Mouse (Mus musculus): Measurements from ENCODE around the gene Tmem56.

Tmem56 gene

DNA sequence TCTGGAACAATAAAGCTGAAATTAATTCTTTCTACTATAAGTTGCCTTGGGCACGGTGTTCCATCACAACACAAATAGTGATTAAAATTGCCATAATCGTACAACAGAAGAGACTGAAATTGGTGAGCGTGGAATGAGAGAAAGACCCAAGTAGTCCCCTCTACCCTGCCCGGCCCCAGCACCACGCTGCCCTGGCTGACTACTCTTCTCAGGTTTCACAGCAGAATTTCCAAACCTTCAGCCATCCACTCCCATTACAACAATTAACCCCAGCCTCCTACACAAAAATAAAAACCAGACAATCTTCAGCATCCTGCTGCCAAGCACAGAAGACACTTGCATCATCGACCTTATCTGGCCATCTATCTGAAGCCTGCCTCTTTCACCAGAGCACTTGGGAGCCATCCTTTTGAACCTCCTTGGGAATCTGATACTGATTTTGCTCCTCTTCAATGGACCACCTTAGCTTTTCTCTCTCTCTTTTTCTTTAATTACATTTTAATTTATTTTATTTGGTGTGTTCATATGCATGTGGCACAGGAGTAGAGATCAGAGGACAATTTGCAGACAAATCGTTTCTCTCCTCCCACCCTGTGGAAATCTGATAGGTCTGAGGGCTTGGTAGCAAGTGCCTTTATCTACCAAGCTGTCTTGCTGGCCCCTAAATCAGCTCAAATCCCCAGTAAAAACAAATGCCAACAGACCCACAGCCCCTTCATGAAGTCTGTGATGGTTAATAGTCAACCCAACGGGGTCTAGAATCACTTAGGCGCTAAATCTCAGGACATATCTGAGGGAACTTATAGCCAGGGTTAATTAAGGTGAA, 40.6 kb downstream of the Tmem56 start:
- in situ Hi-C loops (cut with MseI, MboI): no loop called here

DNA sequence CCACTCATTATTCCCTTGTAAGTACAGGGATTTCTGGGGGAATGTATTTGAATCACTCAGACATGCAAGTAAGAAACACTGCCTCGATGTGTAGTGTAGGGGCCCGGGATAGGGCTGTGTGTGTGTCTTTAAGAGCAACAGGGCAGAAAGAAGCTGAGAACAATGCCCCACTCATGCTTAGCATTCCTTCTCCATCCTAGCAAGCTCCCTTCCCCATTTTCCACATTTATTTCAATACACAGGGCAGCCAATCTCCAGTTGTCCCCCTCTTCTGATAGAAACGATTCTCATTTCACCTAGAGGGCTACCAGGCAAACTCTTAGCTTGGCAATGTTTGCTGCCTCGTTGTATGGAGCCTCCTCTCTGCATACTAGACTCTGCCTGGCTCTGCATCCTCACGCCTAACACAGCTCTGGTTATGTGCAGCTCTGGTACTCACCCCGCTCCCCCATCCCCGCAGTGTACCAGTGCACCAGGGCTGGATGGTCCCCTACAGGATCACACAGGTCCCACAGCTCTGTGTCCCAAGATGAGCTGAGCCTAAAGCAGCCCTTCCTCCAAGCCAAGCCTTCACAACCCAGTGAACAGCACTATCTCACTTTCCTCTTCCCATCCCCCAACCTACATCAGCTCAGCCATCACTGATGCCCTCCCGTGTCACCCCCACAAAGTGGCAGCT, 42.4 kb downstream of the Tmem56 start:
- in situ Hi-C loops (cut with MseI, MboI): no loop called here

DNA sequence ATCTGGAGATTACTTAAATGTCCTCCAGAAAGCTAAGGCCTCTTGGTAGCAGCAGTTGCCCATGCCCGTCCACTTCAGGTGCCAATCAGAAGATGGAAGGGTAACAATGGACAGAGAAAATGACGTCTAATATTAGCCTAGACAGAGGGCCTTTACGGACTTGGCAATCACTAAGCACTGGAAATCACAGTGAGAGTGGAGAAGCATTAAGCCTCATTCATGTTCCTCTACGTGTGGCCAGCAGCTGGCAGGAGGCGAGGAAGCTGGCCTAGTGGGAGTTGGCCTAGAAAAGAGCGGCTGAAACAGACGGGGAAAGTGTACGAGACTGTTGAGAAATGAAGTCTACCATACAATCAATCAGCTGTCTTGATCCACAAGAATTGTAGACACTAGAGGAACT, 43.8 kb downstream of the Tmem56 start:
- in situ Hi-C loops (cut with MseI, MboI): no loop called here

DNA sequence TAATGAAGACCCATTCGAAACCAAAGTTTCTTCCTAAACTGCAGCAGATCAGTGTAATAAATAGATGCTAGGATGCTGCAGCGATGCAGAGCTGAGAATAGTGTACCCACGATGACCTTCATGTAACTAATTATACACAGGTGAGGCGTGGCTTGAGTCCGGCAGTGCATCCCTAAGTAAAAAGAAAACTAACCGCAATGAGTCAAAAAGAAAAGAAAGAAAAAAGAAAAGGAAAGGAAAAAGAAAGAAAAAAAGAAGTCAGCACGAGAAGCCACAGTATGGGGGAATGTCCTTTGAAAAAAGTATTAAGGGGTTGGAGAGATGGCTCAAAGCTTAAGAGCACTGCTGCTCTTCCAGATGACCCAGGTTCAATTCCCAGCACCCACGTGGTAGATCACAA, 58.1 kb downstream of the Tmem56 start:
- in situ Hi-C loops (cut with MseI, MboI): no loop called here

DNA sequence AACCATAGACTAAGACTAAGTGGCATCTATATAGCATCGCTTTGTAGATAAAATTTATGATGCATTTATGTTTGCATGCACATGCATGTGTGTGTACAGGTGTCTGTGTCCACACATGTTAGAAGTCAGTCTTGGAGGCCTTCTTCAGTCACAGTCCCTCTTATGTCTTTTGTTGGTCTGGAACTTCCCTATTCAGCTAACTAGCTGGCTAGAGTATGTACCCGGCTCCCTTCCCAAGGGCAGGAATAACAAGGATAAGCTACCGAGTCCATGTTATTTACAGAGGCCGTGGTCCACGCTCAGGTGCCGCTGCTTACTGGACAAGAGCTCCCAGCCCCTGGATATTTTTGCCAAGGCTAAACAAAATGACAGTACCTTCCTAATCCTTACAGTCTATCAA, 58.7 kb downstream of the Tmem56 start:
- in situ Hi-C loops (cut with MseI, MboI): no loop called here

DNA sequence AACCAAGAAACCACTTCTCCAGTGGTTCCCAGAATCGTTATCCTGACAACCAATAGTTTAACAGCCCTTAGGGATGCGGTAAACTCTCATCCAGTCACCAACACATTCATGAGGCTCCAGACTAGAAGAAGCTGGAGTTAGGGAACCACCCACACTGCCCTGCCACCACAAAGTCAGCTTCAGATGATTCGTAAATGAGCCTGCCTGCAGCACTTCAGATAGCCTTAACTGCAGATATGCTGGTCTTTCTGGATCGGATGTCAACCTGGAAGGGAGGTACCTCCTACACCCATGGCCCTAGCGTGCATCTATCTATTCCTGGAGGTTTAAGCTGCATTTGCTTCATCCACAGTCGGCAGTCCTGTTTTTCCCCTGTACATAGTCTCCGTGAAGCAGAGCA, 60.9 kb downstream of the Tmem56 start:
- in situ Hi-C loops (cut with MseI, MboI): no loop called here

DNA sequence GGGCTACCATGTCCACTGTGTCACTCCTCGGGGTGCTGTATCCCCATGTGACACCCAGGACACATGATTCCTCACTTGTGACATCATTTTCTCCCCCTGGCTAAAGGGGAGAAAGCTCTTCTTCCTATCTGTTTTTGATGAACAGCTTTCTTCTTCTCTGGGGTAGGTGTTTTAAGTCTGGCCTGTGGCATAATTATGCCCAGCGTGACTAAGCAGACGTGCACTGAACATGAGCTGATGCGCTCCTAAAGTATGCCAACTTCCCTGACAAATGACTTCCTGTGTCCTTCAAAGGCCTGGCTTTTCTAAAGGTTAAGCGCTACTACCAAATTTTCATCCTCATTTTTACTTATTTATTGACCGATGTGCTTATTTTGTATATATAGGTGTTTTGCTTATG, 65.9 kb downstream of the Tmem56 start:
- in situ Hi-C loops (cut with MseI, MboI): no loop called here

DNA sequence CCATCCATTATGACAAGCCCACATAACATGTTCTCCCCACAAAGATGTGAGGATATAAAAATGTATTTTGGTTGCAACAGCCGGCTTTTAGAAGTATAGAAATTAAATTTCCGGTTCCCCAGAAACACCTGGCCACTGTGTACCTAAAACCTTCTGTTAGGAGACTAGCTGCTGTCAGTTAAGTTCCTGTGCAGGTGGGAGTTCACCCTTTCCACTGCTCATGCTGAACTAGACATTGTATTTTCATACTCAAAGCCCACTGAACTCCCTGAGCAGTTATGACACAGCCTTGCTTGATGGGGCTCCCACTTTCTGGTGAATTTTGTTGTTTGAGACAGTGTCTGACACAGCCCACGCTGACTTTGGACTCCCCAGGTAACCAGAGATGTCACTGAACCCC, 69.4 kb downstream of the Tmem56 start:
- in situ Hi-C loops (cut with MseI, MboI): no loop called here

DNA sequence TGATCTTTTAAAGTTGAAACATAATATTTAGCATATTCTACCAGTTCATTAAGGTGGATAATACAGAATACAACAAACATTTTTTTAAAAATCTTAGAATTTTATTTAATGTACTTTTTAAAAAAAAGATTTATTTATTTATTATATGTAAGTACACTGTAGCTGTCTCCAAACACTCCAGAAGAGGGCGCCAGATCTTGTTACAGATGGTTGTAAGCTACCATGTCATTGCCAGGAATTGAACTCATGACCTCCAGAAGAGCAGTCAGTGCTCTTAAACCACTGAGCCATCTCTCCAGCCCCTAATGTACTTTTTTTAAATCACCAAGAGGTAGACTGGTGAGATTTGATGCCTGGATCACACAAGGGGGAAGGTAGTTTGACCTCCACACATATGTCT, 70.7 kb downstream of the Tmem56 start:
- in situ Hi-C loops (cut with MseI, MboI): no loop called here

DNA sequence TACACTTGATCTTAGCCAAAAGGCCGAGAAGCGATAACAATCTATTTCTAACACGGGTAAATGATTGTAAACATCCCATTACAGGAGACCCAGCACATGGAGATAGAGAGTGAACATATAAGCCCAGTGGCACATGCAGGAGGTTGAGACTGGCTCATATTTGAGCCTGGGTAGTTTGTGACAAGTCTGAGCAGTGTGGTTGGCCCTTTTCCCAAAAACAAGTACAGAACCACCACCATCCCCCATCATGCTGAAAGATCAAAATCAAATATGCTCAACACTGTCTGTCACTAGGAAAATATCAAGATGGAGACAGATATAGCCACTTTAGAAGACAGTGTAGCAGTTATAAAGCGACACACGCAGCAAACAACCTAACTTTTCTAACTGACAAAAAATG, 73.9 kb downstream of the Tmem56 start:
- in situ Hi-C loops (cut with MseI, MboI): no loop called here

DNA sequence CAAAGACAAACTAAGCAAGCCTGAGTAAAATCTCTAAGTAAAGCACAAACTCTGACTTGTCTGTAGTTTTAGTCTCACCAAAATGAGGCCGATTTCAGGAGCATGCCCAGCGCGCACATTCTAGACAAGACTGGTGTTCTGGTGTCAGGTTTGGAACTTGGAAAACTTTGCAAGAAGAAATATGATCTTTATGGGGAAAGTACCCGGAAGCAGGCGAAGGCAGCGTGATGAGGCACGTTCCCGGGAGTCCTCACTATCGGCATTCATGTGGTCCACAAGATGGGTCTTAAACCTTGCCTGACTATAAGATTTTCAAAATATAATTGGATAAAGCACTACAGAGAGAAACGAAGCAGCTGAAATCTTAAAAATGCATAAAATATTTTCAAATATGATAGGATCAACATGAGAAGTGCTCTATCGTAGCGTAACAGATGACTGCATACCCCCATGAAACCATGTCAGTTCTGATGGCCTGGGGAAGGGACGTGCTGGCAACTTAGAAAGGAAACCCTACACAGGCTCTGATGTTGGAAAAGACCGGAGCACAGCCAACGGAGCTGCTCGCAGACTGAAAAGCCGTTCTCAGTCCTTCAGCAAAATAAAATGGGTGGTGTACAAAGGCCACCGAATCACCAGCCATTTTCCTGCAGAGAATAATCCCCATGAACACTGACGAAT, 76.6 kb downstream of the Tmem56 start:
- in situ Hi-C loops (cut with MseI, MboI): no loop called here

DNA sequence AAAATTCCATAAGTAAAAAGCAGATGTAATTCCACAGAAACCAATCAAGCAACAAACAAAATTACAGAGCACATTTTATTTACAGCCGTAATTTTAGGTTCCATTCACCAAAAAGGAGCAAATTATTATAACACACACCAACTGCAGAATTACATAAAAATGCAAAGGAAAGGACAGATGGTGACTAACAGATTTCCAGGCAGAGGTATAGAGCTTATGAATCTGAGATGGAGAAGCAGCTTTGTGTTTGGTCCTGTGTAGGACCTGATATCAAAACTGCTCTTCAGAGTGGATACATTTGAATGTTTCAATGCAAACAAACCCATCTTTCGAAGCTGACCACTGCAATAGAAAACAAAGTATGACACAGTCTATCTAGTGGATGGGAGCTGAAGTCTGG, 80.3 kb downstream of the Tmem56 start:
- in situ Hi-C loops (cut with MseI, MboI): no loop called here

DNA sequence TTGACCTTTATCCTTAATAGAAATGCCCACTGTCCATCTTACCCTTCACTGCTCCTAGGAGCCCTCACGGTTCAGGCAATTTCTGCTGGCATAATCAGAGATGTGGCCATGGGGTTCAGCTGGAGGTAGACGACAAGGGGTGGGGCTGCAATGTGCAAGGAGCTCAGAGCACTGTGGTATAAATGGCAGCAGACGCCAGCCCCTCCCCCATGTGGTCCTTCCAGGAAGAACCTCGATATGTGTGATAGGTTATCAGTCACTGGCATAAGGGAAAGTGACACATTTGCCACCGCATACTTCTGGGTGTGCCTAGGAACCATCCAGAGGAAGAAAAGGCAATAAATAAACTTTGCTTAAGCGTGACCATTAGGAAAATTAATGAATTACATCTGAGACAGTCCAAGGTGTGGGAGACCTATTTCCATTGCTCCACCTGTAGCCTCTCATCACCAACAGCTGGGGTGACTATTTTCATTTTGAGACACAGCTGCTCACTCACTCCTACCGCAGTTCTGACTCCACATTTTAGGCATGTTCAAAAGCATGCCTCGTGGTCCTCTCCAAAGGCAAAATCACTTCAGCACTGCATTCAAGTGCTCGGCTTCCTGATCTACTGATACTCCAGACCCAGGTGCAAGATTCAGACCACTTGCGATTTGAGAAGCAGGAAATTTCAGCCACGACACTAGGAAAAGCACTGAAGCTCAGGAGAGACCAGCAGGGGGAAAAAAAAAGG, 81.7 kb downstream of the Tmem56 start:
- in situ Hi-C loops (cut with MseI, MboI): no loop called here

DNA sequence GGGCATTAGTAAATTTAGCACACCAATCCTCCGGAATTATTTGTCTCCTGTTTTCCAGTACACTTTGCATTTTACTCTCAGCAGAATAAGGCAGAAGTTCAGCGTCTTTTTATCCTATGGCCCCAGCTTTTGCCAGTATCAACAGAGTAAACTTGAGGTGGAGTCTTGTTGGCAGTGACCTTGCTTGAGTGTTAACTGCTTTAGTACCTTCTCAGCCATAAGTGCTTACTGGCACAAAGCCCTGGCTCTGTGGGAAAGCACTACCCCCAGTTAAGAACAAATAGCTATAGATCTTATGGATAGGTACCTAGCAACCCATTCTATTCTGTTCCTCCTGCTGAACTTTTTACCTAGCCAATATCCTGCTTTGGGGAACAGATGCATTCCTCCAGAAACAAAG, 93.7 kb downstream of the Tmem56 start:
- in situ Hi-C loops (cut with MseI, MboI): no loop called here

DNA sequence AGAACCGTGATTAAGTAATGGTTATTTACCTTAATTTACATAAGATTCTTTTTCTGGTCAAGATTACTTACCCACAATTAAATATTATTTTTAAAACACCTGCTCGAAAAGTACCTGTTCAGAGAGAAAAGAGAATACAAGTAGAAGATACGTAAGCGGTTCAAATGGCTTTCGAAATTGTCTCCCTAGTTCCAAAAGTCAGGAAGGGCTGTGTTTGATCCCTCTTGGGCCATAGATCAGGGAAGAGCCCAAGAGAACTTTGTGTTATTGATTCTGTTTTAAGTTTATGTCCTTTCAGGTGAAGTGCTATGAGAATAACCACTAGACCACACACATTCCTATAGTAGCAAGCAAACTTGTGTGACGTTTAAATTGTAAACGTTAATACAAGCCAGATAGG, 95.4 kb downstream of the Tmem56 start:
- in situ Hi-C loops (cut with MseI, MboI): no loop called here

DNA sequence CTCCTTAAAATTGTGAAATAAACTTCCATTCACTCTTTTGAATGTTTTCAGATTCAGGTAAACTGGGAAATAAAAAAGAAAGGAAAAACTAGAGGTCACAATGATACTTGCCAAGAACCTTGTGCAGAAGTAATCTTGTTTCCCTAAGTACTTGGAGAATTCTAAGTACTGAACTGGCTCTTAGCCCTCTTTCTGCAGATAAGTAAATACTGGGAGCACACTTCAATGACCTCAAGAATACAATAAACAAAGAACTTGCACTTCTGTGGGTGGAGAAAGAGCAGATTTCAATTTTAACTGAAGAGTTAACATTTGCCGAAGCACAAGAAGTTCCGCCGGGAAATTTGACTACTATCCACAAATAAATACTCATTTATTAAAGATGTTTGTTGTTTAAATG, 96.0 kb downstream of the Tmem56 start:
- in situ Hi-C loops (cut with MseI, MboI): no loop called here

DNA sequence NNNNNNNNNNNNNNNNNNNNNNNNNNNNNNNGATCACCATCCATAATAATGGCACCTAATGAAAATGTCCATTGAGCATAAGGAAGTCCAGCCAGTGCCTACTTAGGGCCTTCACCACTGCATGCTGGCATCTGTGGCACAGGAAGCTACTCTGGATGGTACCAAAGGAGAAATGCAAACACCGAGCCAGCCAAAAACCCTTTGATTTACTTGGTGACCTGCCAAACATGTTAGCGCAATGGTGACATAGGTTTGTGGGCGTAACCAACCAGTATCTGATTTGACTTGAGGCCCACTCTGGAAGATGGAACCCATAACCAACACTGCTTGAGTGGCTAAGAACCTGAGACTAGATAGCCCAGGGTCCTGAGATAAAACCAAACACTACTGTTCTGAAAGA, 97.7 kb downstream of the Tmem56 start:
- in situ Hi-C loops (cut with MseI, MboI): no loop called here

DNA sequence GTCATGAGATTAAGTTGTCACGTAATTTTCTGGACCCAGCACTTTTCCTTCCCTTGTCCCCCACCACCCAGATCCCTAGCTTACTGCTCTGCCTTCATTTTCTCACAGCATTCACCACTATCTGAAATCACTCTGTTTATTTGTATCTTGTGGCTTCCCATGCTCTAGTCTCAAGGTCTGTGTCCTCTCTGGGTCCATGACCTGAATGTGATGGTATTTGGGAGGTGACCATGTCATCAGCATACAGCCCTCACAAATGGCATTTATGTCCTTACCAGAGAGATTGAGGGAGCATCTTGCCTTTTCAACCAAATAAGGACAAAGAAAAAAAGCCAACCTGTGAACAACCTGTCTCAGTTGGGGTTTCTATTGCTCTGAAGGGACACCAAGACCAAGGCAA, 106.9 kb downstream of the Tmem56 start:
- in situ Hi-C loops (cut with MseI, MboI): loop anchor here in 1 of 2 experiments (10.0 kb wide), 1 partner anchor 109 kb away; the partner anchor contains the start of gene Tmem56

DNA sequence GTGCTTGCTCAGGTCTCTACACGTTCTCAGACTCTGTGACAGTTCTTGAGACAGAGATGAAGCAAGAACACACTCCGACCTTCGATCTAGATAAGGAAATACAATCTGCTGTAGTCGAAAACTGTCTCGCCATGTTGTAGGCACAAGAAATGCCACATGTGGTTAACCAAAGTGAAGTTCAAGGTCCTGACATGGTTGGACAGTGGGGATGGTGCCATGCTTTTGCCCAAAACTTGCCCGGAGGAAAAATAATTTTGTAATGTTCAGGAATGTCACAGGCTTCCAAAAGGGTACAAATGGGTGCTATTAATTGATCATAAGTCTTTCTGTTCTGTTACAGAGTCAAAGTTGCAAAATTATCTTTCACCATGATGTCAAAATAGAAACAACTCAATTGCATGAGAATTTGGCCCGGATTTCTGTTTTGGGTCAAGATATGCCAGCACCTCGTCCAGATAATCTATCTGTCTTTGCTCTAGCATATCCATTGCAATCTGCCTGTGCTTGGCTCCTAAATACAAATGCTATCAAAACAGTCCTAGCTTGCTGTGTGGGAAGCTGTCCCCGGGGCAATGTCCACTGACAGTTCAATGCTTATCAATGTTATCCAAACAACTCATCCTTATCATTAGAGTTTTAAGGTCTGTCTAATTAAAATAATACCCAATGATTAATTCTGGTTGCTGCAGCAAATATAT, 108.5 kb downstream of the Tmem56 start:
- in situ Hi-C loops (cut with MseI, MboI): loop anchor here (5.0 to 25.0 kb wide), 4 partner anchors 110 to 338 kb away; partner anchors contain the start of gene Tmem56 (in 1 of the 2)

DNA sequence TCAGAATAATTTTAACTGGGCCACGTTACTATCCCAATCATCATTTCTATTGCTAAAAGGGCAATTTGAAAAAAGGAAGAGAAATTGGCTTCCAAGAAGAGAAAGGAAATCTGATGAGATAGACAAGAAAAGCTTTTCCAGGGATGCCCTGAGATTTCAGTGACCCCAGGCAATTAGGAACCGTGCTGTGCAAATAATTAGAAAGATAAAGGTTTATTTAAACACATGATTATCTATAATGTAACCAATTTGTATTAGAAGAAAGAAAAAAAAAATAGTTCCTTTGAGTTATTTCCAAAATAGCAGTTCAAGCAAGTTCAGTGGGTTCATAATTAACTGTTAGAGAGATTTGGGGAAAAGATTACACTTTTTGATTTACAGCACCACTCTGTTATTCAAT, 110.2 kb downstream of the Tmem56 start:
- in situ Hi-C loops (cut with MseI, MboI): loop anchor here (5.0 to 25.0 kb wide), 4 partner anchors 112 to 340 kb away; partner anchors contain the start of gene Tmem56 (in 1 of the 2)

DNA sequence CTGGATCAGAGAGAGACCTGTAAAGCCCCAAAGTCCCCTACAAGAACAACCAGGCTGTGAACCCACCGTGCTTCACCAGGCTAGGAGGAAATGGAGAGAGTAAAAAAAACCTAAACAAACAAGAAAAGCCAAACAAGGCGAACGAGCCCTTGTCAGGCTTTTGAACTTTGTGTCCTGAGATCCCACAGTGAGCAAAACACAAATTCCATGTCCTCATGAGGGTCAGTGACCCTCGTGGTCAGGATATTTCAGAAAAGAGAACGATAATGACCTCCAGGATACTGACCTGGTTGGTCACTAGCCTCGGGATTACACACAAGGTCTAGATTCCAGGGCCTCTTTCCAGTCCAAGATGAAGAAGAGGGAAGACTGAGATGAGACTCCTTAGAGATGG, 111.0 kb downstream of the Tmem56 start:
- in situ Hi-C loops (cut with MseI, MboI): loop anchor here (5.0 to 25.0 kb wide), 4 partner anchors 113 to 340 kb away; partner anchors contain the start of gene Tmem56 (in 1 of the 2)
